Mouse (Mus musculus) thymus, postnatal 36 days (tissue): ENCODE results near the gene Cenpp.

Source experiments
- DNase-seq, 2 experiments: peaks; one replicate each; pipeline ENCODE4 v3.0.0; 2022; ENCODE audit warnings: mixed read lengths in 2 of 2

Cenpp gene

DNA sequence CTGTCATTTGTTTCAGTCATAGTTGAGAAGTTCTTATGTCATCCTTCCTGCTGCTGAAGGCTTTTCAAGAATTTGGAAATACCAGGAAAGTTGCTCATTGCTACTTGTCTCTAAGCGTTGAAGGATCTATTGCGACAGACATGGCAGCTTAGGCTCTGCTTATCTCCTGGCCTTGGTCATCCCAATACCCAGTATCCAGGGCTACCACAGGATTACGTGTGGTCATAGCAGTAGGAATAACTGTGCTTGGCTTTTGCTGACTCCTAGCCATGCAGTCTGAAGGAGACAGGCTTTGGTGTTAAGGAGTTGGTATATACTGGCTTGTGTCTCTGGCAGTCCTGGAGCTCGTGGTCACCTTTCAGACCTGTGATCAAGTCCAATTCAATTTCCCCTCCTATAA lies 192.3 kb downstream of the Cenpp start:
- no peak for DNase-seq

DNA sequence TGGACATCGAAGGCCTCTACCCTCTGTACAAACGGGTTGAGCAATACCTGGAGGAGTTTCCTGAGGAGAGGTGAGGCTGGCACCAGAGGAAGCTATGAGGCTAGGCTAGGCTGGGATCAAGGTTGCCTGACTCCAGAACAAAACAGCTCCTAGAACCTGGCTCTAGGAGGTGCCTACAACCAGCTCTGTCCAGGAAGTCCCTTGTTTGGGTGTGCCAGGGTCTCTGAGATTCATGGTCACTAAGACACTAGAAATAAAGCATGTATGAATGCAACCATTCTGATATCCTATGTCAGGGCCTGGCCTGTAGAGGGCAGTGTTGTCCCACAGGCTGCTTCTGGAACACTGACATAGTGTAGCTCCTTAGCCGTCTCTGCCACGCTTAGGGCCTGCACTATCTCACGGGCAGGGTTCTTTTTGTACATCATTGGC lies 203.3 kb downstream of the Cenpp start:
- DNase-seq, result peak; percentile 58 to 65

DNA sequence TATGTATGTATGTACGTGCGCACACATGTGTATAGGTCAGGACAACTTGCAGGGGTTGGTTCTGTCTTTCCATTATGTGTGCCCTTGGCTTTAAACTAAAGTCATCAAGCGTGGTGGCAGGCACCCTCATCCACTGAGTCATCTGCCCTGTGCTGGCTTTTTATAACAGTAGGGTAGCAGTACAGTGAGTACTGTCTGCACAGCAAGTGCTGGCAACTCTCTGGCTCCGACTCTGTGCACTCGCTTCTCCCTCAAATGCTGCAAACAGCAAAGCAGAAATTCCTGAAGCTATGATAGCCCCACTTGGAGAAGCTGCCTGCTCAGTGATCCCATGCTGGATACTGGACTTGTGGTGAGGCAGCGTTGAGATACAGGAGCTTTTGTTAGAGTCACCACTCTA lies 208.1 kb downstream of the Cenpp start:
- no peak for DNase-seq

GRCm38 (mm10) chr13:49436170-49436569 lies 216.4 kb downstream of the Cenpp start:
- no peak for DNase-seq

DNA sequence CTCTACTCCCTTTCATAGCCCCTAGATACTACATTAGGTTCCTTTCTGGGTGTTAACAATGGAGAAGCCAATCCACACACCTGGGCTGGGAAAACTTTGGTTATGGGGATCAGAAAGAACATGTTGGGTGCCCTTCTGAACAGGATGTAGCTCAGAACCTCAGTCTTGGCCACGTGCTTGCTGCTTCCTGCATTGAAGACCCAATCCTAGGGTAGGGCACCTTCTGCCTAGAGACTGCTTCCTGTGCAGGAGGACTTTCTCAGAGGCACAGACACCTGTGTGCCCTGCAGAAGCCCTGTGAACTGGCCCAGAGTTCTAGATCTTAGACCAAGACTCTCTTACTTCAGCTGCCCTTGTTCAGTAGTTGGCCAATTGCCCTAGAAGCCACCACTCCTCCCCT lies 216.8 kb downstream of the Cenpp start:
- peak in 1 of 2 experiments; percentile 25 for DNase-seq

GRCm38 (mm10) chr13:49433268-49434029 lies 219.1 kb downstream of the Cenpp start:
- DNase-seq, result no peak

DNA sequence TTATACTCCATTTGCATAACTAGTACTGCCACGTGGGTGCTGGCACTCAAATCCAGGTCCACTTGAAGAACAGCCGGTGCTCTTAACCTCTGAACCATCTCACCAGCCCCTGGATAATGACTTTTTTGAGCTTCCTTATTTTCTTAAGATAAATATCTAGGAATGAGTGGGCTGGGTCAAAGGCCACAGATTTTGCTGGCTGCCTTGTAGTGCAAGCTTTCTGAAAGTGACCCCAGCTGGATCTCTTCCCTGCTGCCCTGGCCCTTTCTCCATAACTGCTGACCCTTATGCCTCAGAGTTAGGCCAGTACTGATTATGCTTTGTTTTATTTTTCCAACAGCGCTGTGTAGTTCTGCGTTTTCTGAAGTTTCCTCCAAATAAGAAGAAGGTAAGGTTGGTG lies 222.1 kb downstream of the Cenpp start:
- DNase-seq, result no peak

- no peak for DNase-seq
Observed at GRCm38 (mm10) chr13:49428042-49428675, 224.4 kb downstream of the Cenpp start.

GRCm38 (mm10) chr13:49426736-49427135 lies 225.8 kb downstream of the Cenpp start:
- DNase-seq, result no peak

DNA sequence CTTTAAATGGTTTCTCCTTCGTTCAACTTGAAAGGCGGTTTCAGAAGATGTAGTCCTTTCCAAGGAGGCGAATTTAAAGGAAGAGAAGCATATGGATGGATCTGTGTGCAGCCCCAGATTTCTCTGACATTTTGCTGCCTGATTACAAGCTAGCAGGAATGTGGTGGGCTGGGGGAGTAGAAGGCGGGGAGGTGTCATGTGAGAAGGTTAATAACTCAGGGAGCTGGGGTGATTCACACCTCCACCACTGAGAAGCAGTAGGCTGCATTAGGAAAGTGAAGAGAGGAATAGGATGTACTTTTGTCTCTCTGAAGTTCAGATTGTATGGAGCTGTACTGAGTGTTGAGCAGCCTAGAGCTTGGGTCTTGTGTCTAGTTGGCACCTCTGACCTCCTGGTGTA lies 230.6 kb downstream of the Cenpp start:
- no peak for DNase-seq

- DNase-seq, result no peak
Observed at GRCm38 (mm10) chr13:49421606-49421917, 231.0 kb downstream of the Cenpp start.

GRCm38 (mm10) chr13:49420754-49421605 lies 231.6 kb downstream of the Cenpp start, which contains the start of gene Ippk:
TSS of gene Ippk (plus strand) at chr13:49421249.
- DNase-seq, result peak; percentile 97 to 99
